Mouse (Mus musculus): Measurements from ENCODE around the gene 1110032A03Rik.

DNA sequence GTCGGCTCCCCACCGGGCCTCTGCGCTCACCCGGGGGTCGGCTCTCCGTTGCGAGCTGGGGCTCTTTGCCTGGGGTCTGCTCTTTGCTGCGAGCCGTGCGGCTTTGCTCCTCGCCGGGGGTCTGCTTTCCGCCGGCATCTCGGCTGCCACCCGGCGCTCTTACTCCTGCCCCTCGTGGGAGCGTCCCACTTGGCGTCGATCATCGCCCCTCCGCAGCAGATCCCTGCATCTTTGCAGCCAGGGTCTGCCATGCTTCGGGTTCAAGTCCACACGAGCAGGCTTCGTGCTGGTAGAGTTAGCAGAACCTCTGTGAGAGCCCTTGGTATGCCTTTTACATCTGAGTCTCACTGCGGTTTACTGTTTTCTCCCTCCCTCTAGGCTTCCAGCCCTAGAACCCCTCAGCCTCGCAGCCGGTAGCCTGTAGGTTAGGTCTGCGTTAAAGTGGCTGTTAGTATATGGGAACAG, 374 bp upstream of the 1110032A03Rik start:
- TF ChIP-seq POLR2A (IDR thresholded peaks at IDR 0.05; ENCODE audit: borderline replicate concordance, extremely low read depth, insufficient read depth, insufficient read length, poor library complexity, severe bottlenecking) (no peak), CTCF (IDR thresholded peaks at IDR 0.05; ENCODE audit: borderline replicate concordance, extremely low read depth, insufficient read depth, insufficient read length) (no peak)
